Mouse (Mus musculus) adrenal gland, adult 18-20 months (tissue): ENCODE data around the gene Cklf. TPM values are rescaled to one million over a fixed set of nuclear protein-coding genes. Genes with fewer than 3 reads are reported as not detected.
"Not testable (repeated sequence)": the region's sequence is repeated elsewhere in the genome, so short reads cannot be mapped to it uniquely, and the experiment has no call there.

Experiments used
- DNase-seq, 2 experiments: peaks; one replicate each; pipeline ENCODE4 v3.0.0; 2021 to 2022; ENCODE audit warnings: low spot score in 2 of 2
- total RNA-seq, 2 experiments: library from RNA; stranded (reverse); gene quantifications; 1 replicate in 1 of 2; 2 replicates in 1 of 2; pipeline ENCODE4 v1.2.3; 2021

Cklf gene
- total RNA-seq, 2 experiments from 2014 or later = 66.6 to 78.6 TPM

DNA sequence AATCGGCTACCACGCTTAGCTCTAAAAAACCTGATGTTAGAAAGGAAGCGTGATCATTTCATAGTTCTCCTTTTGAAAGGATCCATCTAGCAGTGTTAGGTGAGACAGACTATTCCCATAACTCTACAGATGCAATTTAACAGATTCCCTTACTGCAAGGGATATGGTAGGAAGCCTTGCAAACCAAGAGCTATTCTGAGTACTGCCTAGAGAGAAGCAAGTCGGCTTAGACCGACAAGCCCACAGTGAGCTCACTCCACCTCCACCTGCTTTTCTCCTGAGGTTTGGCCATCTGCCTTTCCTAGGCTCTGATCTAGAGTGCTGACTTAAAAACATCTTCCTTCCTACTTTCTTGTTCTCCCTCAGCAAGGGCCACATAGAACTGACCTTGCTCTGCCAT lies 11.1 kb downstream of the Cklf start:
- not testable (repeated sequence) for DNase-seq

- DNase-seq = not testable (repeated sequence)
These were observed 13.7 kb downstream of the Cklf start for GRCm38 (mm10) chr8:104264271-104264935.

GRCm38 (mm10) chr8:104268368-104268767 lies 17.7 kb downstream of the Cklf start:
- no peak for DNase-seq

GRCm38 (mm10) chr8:104268937-104269440 lies 18.3 kb downstream of the Cklf start:
- DNase-seq = no peak

- DNase-seq = not testable (repeated sequence)
These were observed 42.4 kb downstream of the Cklf start, which contains the start of gene Cmtm2a for GRCm38 (mm10) chr8:104293081-104293480. Cmtm2a (minus strand) TSS chr8:104293181.

- no peak for DNase-seq
These were observed 43.7 kb downstream of the Cklf start for GRCm38 (mm10) chr8:104294396-104294795.

- DNase-seq = not testable (repeated sequence)
These were observed 50.9 kb downstream of the Cklf start for GRCm38 (mm10) chr8:104301577-104301976.

GRCm38 (mm10) chr8:104302536-104302935 lies 51.9 kb downstream of the Cklf start:
- DNase-seq = not testable (repeated sequence)

- no peak for DNase-seq
These were observed 54.3 kb downstream of the Cklf start for GRCm38 (mm10) chr8:104304962-104305361.

DNA sequence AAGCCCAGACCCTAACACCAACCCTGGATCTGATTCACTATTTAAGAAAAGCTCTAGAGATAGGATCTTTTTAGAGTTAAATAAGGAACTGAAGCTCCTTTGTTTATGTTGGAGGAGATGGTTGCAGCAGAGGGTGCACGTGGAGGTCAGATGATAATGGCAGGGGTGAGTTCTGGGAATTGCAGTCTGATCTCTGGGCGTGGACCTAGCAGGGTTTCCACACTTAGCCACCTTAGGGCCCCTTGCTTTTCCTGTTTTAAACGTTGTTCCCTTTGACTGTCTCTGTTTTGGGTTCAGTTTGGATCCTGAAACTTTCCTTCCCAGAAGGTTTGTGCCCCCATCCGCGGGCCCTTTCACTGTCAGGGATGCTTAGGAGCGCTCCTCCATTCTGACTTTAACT lies 57.7 kb downstream of the Cklf start:
- not testable (repeated sequence) for DNase-seq

GRCm38 (mm10) chr8:104309441-104310155 lies 58.9 kb downstream of the Cklf start, which contains the start of the genes Gm45711 and Cmtm1:
Gm45711 (minus strand) TSS chr8:104310081.
Cmtm1 (minus strand) TSS chr8:104310145.
- peak; percentile 33 to 60 for DNase-seq

GRCm38 (mm10) chr8:104312023-104312422 lies 61.4 kb downstream of the Cklf start:
- not testable (repeated sequence) for DNase-seq

GRCm38 (mm10) chr8:104313311-104313710 lies 62.6 kb downstream of the Cklf start:
- DNase-seq = no peak

Other genes starting within 250 kb of the Cklf start
- 10 to 100 TPM; 33.9 to 41.2 TPM for gene Cdh5, start 149.2 kb upstream of the Cklf start, total RNA-seq
- 10 to 100 TPM in 1 of 2 experiments, 1 to 10 TPM in 1; 6.3 to 12.0 TPM for gene Bean1, start 80.4 kb upstream of the Cklf start, total RNA-seq
- gene Tk2, start 2.3 kb upstream of the Cklf start, total RNA-seq = 10 to 100 TPM; 69.6 to 72.9 TPM
- gene Cmtm2a, start 42.3 kb downstream of the Cklf start, total RNA-seq = 1 to 10 TPM in 1 of 2 experiments, under 1 TPM in 1; 0.46 to 1.9 TPM
- not detected for gene Gm45711, start 59.2 kb downstream of the Cklf start, total RNA-seq
- gene Cmtm1, start 59.3 kb downstream of the Cklf start, total RNA-seq = under 1 TPM; 0.19 to 0.46 TPM
- gene Gm11020, start 70.7 kb downstream of the Cklf start, total RNA-seq = not detected
- under 1 TPM in 1 of 2 experiments, not detected in 1; 0.45 TPM for gene Cmtm2b, start 71.4 kb downstream of the Cklf start, total RNA-seq
- gene Cmtm3, start 88.5 kb downstream of the Cklf start, total RNA-seq = 10 to 100 TPM; 54.4 to 77.9 TPM
- gene Cmtm4, start 144.9 kb downstream of the Cklf start, total RNA-seq = 10 to 100 TPM; 39.6 to 44.5 TPM
- gene Dync1li2, start 192.2 kb downstream of the Cklf start, total RNA-seq = 100 to 1,000 TPM; 113 to 159 TPM